Mouse (Mus musculus): ENCODE measurements around the gene Gtf2ird1.
"Not testable (repeated sequence)": the region's sequence is repeated elsewhere in the genome, so short reads cannot be mapped to it uniquely, and the experiment has no call there.

Gtf2ird1 gene

DNA sequence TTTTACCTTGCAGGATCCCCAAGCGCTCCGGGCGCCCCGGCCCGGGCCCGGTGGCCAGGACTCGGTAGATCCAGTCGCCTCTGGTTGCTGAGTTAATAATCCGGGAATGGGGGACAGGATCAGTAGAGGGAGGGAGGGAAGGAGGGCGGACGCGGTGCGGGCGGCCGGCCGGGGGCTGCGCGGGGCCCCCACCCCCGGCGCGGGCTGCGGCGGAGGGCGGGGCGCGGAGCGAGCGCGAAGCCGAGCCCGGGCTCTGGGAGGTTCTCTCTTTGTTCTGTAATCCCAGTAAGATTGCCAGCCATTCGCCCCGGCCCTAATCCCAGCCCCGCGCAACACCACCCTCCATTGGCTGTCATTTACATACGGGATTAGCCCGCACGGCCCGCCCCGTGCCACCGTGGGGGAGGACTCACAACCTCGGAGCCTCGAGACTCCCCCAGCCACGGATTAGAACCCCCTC lies at the start of gene Gtf2ird1:
TSS of gene Gtf2ird1 (minus strand) at position 214 of the 460 bp plus-strand sequence.
- peak; percentile 73 for DNase-seq (ENCODE audit: low read depth, low spot score)

DNA sequence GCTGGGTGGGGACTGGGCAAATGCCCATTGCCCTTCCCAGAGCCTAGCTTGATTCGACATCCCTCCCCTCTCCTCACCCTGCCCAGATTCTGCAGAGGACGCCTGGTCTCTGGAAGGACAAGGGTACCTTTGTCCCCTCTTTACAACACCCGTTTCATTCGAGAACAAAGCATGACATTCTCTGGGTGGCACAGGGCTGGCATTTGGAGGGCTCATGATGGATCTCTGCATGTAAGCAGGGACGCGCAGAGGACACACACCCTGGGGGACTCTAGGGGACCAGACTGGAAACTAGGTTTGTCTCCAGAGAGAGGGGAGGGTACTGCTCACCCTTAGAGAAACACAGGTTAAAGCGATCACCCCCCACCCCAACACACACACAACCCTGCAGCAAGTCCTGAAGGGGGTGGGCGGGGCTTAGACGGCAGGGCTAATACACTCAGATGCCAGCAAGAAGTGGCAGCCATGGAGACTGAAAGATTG lies 49.3 kb upstream of the Gtf2ird1 start:
- DNase-seq (ENCODE audit: low read depth, low spot score) = no peak

DNA sequence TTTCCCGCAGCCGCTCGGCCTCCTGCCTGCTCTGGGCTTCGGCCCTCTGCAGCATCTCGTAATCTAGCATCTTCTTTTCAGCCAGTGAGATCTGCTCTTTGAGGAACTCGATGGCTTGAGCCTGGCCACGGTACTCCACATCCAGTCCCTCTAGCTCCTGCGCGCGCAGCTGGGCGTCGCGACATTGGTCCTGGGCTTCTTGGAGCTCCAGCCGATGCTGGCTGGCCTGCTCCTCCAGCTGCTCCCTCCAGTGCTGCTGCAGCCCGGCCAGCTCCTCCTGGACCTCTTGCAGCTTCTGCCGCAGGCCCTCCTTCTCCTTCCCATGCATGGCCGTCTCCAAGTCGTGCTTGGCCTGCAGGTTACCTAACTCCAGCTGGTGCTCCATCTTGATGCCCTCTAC lies 46.1 kb upstream of the Gtf2ird1 start:
- peak; percentile 67 for DNase-seq (ENCODE audit: low read depth, low spot score)

DNA sequence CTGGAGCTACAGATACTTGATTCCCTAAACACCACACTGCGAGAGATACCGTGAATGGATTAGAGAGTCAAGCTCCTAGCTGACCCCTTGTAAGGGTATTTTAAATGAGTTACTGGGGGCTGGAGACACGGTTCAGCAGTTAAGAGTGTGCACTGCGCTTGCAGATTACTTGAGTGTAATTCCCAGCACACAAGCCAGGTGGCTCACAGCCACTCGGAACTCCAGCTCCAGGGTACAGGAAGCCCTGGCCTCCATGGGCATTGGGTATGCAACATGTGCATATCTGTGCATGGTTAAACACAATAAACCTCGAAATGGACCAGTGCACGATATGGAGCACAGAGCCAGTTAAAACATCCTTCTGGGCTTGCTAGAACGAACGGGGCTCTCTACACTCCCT lies 44.9 kb upstream of the Gtf2ird1 start:
- peak; percentile 39 for DNase-seq (ENCODE audit: low read depth, low spot score)

DNA sequence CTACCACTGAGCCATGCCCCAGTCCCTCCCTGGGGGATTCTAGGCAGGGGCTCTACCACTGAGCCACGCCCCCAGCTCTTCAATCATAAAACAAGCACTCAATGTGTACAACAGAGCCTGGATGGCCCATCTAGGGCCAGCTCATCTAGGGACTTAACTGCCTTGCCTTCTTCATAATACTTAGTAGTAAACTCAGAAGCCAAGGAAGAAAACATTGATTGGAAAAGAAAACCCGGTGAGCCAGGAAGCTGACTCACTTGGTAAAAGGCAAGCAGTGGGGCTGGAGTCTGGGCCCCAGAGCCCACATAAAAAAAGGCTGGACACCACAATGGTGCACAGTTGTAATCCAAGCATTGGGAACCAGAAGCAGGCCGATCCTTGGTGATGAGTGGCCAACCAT lies 44.2 kb upstream of the Gtf2ird1 start:
- no peak for DNase-seq (ENCODE audit: low read depth, low spot score)

DNA sequence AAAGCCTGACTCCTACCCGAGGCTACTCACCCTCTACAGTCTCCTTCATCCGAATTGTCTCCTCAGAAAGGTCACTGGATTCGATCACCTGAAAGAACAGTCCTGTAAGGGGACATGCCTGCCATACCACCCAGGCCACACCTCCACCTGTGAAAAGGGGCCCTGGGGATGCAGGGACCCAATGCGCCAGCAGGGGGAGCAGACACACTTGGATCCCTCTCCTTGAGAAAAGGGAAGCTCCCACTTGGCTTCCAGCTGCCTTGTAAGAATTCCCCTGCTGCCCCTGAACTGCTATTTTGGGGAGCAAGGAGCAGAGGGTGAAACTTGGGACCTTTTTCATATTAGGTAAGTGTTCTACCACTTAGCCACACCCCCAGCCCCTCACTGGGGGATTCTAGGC lies 43.5 kb upstream of the Gtf2ird1 start:
- DNase-seq (ENCODE audit: low read depth, low spot score) = peak; percentile 90

DNA sequence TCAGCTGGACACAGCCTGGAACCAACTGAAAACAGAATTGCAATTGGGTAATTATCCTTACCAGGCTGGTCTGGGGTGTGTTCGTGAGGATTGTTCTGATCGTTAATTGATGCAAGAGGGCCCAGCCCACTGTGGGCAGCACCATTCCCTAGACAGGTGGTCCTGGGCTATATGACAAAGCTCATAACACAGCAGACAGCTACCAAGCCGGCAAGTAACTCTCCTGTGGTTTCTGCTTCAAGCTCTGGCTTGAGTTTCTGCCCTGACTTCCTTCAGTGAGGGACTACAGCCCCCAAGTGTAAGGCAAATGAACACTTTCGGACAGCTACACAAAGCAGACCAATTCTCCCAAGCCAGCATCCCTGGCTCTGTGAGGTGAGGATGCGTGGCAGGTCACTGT lies 40.5 kb upstream of the Gtf2ird1 start:
- DNase-seq (ENCODE audit: low read depth, low spot score) = no peak

DNA sequence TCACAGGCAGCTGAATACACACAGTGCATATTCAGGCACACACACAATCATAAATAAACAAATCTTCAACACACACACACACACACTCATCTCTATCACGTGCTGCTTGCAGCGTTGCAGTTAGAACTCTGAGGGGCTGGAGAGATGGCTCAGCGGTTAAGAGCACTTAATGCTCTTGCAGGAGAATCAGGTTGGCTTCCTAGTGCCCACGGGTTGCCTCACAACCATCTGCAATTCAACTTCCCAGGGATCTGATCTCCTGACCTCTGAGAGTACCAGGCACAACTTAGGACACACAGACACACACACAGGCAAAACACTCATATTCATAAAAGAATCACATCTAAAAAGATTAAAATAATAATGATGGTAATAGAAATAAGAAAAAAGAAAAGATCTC lies 39.3 kb upstream of the Gtf2ird1 start:
- no peak for DNase-seq (ENCODE audit: low read depth, low spot score)

DNA sequence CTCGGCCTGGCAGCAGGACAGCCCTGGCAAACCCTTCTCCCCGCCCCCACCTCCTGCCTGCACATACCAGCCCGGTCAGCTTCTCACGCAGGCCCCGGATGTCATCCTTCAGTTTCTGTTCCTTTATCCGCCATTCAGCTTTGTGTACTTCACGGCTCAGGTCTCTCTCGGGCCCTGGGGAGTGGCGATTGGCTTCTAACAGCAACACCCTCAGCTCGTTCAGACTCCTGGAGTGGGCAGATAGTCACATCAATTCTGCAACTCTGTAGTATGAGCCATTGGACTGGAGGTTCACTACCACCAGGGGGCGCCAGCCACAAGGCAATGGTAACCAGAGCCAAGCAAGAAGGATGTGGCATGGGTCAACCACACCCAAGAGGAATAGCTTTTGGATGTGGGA lies 37.6 kb upstream of the Gtf2ird1 start:
- peak; percentile 95 for DNase-seq (ENCODE audit: low read depth, low spot score)

DNA sequence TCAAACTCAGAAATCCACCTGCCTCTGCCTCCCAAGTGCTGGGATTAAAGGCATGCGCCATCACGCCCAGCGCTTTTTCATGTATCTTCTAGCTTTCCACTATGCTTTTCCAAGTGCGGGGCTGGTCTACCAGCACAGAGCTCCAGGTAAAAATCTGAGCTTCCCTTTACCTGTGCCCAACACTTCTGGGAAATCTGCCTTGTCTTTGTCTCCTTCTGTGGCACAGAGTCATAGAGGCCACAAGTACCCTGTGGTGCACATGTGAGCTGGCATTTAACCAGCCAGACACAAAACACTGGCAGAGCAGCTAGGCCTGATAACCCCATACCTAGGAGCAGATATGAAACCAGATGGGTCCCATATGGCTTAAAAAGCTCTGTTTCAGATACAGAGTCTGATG lies 36.4 kb upstream of the Gtf2ird1 start:
- DNase-seq (ENCODE audit: low read depth, low spot score) = no peak

DNA sequence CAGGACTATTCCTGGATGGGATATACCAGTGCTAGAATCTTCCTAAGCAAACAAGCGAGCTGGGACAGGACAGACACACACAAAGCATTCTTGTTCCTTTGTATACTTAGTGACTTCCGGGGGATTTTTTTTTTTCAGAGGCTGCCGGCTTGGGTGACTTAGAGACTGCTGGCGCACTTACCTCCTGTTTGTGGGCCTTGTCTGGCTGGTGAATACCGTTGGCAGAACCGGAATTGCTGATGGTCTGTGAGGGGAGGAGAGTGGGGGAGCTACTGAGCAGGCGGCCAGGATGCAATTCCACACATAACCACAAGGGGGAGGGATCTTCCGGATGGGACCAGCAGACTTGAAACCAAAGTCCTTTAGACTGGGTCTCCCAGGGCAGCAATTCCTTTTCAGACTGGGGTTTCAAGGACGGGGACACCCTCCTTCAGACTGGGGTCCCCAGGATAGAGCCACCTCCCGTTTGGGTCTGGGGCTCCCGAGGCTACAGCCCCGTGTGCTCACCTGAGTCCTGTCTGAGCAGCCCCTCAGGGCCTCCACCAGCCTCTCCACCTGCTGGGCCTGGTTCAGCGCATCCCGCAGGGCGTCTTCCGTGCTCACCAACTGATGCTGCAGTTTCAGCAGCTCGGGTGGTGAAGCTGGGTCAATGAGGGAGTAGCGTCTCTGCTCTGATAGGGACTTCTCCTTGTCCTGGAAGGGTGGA lies 35.3 kb upstream of the Gtf2ird1 start:
- DNase-seq (ENCODE audit: low read depth, low spot score) = peak; percentile 93

DNA sequence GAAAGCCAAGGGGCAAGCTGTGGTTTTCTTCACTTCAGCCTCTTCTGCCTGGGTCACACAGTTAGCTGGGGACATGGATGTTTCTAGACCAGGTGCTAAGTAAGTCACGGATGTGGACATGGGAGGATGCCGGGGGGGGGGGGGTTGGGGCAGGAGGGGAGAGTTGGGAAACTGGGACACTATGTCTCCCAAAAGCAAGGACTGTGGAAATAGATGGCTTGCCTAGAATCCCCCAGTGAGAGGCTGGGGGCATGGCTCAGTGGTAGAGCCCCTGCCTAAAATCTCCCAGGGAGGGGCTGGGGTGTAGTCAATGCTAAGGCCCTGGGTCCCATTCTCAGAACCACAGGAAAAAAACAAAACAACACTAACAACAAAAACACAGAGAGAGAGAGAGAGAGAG lies 34.7 kb upstream of the Gtf2ird1 start:
- DNase-seq (ENCODE audit: low read depth, low spot score) = no peak

DNA sequence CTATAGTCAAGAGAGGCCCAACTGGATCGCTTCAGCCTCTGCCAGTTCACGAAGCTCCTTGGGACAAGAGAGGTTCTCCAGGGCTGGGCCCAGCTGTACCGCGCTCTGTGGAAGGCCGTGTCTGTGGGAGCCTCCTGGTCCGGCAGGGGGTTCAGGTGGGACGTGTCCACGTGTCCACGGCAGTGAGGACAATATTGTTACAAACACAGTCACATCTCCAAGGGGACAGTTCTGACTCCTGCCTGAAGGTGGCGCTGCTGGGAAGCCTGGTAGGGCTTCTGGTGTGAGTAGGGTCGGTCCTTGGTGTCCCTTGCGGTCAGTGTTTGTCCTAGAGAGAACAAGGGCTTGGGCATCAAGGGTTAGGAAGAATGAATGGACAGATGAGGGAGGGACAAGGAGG lies 33.9 kb upstream of the Gtf2ird1 start:
- peak; percentile 71 for DNase-seq (ENCODE audit: low read depth, low spot score)

DNA sequence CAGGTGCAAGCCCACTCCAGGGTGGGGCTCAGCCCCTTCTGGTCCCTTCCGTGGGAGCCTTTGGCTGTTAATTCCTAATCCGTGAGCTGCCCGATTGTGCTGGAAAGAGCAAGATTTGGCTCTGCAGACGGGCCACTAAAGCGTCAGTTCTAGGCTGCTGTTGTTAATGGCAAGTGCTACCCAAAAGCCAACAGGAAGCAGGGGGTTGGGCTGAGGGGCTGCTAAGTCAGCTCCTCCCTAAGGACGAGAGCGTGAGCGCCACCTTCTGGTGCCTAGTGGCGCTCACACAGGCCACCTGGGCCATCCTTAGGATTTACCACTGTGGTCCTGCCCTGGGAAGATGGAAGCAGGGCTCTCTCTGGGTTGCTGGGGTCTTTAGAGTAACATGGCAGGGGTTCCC lies 33.1 kb upstream of the Gtf2ird1 start:
- peak; percentile 95 for DNase-seq (ENCODE audit: low read depth, low spot score)

DNA sequence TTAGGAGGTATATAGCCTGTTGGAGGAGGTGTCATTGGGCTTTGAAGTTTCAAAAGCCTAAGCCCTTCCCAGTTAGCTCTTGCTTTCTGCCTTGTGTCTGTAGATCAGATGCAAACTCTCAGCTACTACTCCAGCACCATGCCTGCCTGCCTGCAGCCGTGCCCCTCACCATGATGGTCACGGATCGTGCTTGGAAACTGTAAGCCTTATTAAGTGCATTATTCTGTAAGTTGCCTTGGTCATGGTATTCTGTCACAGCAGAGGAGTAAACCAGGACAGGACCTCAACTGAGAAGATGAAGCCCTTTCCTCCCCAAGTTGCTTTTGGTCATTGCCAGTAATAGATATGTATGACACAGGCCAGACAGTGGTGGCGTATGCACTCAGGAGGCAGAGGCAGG lies 32.1 kb upstream of the Gtf2ird1 start:
- DNase-seq (ENCODE audit: low read depth, low spot score) = no peak

DNA sequence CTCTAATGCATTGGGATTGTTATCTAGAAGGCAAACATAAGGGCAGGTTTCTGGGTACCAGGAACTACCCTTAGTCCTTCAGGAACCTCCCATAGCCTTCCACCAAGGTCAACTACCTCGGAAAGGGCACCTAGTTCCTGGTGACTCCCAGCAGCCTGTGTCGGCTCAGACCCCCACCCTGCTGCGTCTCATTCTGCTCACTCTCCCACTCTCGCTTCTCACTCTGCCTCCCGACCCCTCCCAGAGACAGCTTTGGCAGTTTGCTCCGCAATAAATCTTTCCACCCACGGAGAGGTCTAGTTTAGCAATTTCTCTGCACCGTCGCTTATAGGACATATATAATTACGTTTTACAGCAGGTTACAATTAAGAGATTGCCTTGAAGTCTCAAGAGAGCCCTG lies 31.5 kb upstream of the Gtf2ird1 start:
- DNase-seq (ENCODE audit: low read depth, low spot score) = no peak

DNA sequence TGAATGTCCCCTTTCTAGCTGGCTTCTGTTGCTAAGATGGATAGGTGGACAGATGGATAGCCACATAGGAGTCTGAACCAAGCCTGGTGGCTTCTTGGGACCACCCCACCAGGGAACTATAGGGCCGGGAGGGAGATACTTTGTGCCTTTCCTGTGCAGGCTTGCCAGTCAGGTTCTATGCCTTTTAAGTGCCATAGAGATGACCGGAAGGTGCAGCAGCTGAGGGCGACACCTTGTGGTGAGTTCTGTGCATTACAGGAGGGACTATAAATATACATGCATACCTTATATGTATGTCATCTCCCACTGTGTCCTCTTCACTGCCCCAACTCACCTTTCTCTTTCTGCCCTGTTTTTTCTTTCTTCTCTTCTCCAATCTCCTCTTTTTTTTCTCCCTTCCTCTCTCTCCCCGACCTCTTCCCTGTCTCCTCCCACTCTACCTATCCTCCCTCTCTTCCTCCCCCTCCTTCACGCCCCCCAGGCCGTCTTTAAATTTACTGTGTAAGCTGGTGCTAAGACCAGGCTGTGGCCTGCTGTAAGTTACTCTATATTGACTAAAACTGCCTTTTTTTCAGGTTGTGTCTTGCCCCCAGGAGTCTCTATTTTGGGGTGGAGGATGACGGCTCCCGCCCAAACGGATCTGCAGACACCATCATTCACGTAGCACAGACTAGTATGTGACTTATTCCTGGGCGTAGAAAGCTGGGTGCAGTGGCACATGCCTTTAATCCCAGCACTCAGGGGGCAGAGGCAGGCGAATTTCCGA lies 29.6 kb upstream of the Gtf2ird1 start:
- peak; percentile 89 for DNase-seq (ENCODE audit: low read depth, low spot score)

DNA sequence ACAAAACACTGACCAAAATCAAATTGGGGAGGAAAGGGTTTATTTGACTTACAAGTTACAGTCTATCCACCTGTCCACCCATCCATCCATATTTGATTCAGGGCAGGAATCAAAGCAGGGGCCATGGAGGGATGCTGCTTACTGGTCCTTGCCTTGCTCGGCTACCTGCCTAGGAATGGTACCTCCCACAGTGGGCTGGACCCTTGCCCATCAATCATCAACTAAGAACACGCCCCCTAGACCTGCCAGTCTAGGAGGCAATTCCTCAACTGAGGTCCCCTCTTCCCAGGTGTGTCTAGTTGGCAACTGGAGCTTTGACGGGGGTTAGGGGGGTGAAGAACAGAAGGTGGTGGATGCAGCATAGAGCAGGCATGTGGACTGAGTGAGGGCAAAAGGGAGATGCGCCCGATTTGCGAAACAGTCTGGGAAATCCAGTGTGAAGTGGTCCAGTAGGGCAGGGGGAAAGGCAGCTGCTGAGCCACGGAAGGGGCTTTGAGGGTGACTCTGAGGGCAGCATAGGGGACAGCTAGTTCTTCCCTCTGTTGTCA lies 28.7 kb upstream of the Gtf2ird1 start:
- no peak for DNase-seq (ENCODE audit: low read depth, low spot score)

DNA sequence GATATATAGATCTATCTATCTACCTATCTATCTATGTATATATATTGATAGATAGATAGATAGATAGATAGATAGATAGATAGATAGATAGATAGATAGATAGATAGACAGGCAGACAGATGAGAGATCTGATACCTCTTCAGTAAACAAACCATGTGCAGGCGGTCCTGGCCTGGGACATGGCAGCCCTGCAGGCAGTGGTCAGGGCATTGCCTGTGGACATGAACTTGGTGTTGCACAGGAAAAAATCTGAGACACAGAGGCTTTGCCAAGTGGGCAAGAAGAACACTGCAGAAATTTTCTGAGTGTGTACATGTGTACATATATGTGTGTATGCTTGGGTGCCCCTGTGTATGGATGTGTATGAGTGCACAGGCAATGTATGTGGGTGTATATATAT lies 26.8 kb upstream of the Gtf2ird1 start:
- no peak for DNase-seq (ENCODE audit: low read depth, low spot score)

DNA sequence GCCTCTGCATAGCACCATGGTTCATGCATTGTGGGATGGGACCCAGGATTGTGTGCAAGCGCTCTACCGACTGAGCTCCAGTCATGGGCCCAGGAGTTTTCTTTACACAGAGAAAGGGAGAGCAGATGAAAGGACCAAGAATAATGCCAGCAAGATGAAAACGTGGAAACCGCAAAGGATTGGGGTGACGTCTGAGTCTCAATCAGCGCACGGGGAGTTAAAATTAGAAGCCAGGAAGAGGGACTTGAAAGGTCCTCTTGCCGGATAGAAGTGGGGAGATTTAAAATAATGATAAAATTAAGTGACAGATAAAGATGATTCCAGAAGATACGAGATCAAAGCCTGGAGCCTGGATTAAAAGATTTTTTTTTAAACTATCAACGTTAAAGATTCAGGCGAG lies 25.8 kb upstream of the Gtf2ird1 start:
- DNase-seq (ENCODE audit: low read depth, low spot score) = no peak

DNA sequence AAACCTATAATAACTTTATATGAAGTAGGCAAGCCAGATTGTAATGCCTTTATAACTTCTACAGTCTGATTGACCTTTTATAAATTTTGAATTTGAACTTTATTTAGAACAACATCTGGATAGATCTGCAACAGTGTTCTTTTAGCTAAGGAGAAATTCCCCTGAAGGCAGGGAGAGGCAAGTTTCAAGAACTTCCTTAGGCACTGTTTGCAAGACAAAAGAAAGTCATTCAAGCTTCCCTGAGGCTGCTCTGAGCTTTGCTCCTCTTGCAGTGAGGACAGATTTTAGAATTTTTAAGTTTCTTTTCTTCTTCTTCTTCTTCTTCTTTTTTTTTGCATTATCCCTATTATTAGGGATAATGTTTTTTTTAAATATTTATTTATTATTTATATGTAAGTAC lies 22.4 kb upstream of the Gtf2ird1 start:
- DNase-seq (ENCODE audit: low read depth, low spot score) = peak; percentile 72

DNA sequence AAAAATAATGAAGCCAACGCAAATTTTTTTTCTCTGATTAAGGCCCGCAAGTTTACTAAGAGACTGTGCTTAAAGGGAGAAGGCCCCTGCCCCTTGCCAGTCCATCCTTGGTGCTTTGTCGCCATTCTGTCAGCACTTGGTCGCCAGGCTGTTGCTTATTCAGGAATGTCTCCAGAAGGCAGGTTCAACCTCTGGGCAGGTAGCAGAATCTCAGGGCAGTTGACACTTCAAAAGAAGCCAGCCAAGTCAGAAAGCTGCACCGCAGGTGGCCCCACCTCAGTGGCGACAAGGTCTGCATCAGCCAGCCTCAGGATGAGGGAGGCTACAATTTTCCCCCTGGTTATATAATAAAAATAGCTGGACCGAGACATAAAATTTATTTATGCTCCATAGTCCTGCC lies 19.2 kb upstream of the Gtf2ird1 start:
- not testable (repeated sequence) for DNase-seq (ENCODE audit: low read depth, low spot score)
